Mouse (Mus musculus) stomach, postnatal 0 days (tissue): ENCODE data around the gene Cfap299. TPM values are rescaled to one million over a fixed set of nuclear protein-coding genes. Genes with fewer than 3 reads are reported as not detected.

Experiments used
- ATAC-seq: fragments of 200-750 bp; cut with Nextera tagmentation; 2 replicates; pipeline ENCODE4 v1.8.0; 2017; ENCODE audit not compliant: low FRiP score, low TSS enrichment
- DNase-seq: peaks from one replicate; pipeline ENCODE4 v3.0.0-alpha.2; 2016; ENCODE audit warnings: low spot score
- H3K27ac ChIP-seq: fragments of 300-500 bp; sonication (generic); replicated peaks from 2 replicates; pipeline ENCODE4 v1.5.1; 2014; ENCODE audit warnings: mild to moderate bottlenecking, control low read depth
- H3K27me3 ChIP-seq: fragments of 300-500 bp; sonication (generic); 2 replicates; pipeline ENCODE4 v1.6.1; 2014; ENCODE audit warnings: low read length; ENCODE audit not compliant: control insufficient read depth, insufficient read depth
- H3K36me3 ChIP-seq: fragments of 300-500 bp; sonication (generic); 2 replicates; pipeline ENCODE4 v1.6.1; 2014; ENCODE audit warnings: low read length, mixed read lengths; ENCODE audit not compliant: control insufficient read depth, insufficient read depth
- H3K4me1 ChIP-seq: fragments of 300-500 bp; sonication (generic); replicated peaks from 2 replicates; pipeline ENCODE4 v1.6.1; 2014; ENCODE audit warnings: antibody characterized with exemption; ENCODE audit not compliant: control insufficient read depth, insufficient read depth
- H3K4me2 ChIP-seq: fragments of 300-500 bp; sonication (generic); replicated peaks from 2 replicates; pipeline ENCODE4 v1.6.1; 2014; ENCODE audit warnings: low read depth, mild to moderate bottlenecking, control low read depth, moderate library complexity
- H3K4me3 ChIP-seq: fragments of 300-500 bp; sonication (generic); 2 replicates; pipeline ENCODE4 v1.5.1; 2014; ENCODE audit warnings: low read depth, low read length, control low read depth
- H3K9ac ChIP-seq: fragments of 300-500 bp; sonication (generic); 2 replicates; pipeline ENCODE4 v1.6.1; 2014; ENCODE audit warnings: mild to moderate bottlenecking, low read length, control low read depth, mixed read lengths
- H3K9me3 ChIP-seq: fragments of 300-500 bp; sonication (generic); 2 replicates; pipeline ENCODE4 v1.6.1; 2016; ENCODE audit warnings: low read length; ENCODE audit not compliant: control insufficient read depth
- CTCF ChIP-seq: IDR thresholded peaks from 2 replicates; pipeline ENCODE4 v1.5.1; 2016; ENCODE audit warnings: antibody characterized with exemption, low read depth, mild to moderate bottlenecking, moderate library complexity
- EP300 ChIP-seq: optimal IDR thresholded peaks from 2 replicates; pipeline ENCODE3; 2016; ENCODE audit warnings: antibody characterized with exemption
- WGBS: fragments of 180-500 bp; shearing (Covaris S2); extraction: QIAGEN DNeasy Blood & Tissue Kit; methylation state at CpG from one replicate; pipeline ENCODE4 v1.1.7; 2014; 5-methylcytosine and 5-hydroxymethylcytosine counted together
- polyA plus RNA-seq: library from polyadenylated mRNA; unstranded; fragments of >200 nt; fragmentation: Nextera tagmentation; extraction: Ambion mirVana; gene quantifications from 2 replicates; pipeline ENCODE4 v1.2.1, GENCODE M21; 2015

Gene Cfap299
- polyA plus RNA-seq, 1 experiment from 2014 or later, result 0.18 TPM

DNA sequence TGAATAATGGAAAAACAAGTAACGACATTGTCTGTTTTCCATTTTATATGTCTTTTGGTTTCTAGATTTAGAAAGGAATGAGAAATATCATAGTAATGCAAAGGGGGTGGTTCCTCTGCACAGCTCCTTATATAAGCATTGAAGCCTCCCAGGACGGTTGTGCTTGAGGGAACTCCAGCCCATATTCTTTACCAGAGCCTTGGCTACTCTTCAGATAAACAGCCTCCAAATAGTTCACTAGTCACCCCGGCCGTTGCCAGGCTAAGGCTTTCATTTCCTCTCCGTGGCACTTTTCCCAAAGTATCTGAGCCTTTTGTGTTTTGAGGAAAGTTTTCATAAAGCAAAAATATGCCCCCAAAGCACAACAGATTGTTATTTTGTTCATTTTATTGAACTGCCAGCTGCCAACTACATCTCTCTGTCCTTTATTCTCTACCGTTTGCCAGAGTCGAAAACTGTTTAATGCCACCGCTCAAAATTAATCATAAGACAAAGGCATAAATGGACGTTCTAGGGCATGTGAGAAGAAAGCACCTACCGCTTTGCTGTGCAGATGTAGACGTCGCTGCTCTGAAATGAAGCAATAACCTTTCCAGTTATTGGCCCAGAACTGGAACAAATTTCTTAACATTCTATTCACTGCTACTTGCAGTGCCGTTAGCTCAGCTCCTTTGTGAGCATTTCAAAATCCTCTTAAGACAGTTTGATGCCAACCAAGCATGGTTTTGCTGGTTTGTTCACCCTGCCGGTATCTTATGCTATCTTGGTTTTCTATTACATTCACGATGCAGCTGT is 433.0 kb downstream of the Cfap299 start:
- Histone ChIP-seq H3K27ac (no peak overlapping the region), H3K4me3 (no peak overlapping the region), H3K36me3 (no peaks in the 10 kb centered on the region), H3K4me1 (no peaks in the 10 kb centered on the region), H3K9me3 (no peaks in the 10 kb centered on the region), H3K4me2 (no peak overlapping the region), H3K27me3 (no peaks in the 10 kb centered on the region), H3K9ac (no peak overlapping the region)
- TF ChIP-seq CTCF (no peak), EP300 (no peak)
- ATAC-seq (no peak), DNase-seq (no peak)
- 64% methylated on average over 15 of the region's 15 CpGs for WGBS

DNA sequence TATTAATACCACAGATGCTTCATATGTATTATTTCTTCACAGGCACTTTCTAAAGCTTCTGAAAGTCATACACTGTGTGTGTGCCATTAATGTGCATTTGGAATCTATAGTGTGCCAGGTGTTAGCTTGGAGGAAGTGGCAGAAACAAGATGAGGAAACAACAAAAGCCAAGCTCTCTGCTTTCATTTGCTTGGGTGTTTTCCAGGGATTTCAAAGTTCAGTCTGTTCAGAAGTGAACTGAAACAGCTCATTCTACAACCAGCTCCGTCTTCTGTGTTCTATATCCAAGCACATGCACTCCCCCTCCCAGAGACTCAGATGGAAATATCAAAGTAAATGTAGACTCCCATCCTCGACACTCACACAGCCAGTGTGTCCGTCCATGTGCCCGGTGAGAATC is 449.5 kb downstream of the Cfap299 start:
- ATAC-seq, result no peak
- 72% methylated on average over 4 of the region's 4 CpGs for WGBS

DNA sequence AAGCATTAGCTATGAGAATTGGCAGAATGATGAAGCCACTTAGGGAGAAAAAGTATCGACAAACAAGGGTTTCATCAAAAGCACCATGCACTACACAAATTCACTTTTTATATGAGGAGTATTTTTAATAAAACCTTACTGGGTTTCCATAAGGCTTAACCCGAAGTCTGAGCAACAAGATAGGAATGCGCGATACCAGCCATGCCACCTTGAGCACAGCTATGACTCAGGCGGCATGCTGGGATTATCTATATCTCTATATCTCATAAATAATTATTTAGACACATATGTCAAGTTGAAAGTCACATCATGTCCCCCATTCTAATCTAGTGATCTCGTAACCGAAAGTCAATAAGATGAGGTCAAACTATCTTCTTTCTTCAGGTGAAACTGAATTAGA is 453.0 kb downstream of the Cfap299 start:
- no peak for ATAC-seq
- no peak overlapping the region for H3K27ac ChIP-seq
- no peak overlapping the region for H3K4me3 ChIP-seq
- no peak overlapping the region for H3K9ac ChIP-seq
- no peak overlapping the region for H3K4me2 ChIP-seq
- no peaks in the 10 kb centered on the region for H3K27me3 ChIP-seq
- WGBS, result 81% methylated on average over 7 of the region's 7 CpGs
- DNase-seq, result no peak
- H3K9me3 ChIP-seq, result no peaks in the 10 kb centered on the region
- H3K4me1 ChIP-seq, result no peaks in the 10 kb centered on the region
- H3K36me3 ChIP-seq, result no peaks in the 10 kb centered on the region
- TF ChIP-seq CTCF (no peak), EP300 (no peak)

More for the DNA sequence above, 449.5 kb downstream of the Cfap299 start:
- H3K4me3 ChIP-seq, result no peak overlapping the region
- no peak overlapping the region for H3K9ac ChIP-seq
- H3K27ac ChIP-seq, result no peak overlapping the region
- DNase-seq, result no peak
- no peak for TF ChIP-seq CTCF
- TF ChIP-seq EP300, result no peak
- no peaks in the 10 kb centered on the region for H3K9me3 ChIP-seq
- no peaks in the 10 kb centered on the region for H3K27me3 ChIP-seq
- H3K4me2 ChIP-seq, result no peak overlapping the region
- H3K36me3 ChIP-seq, result no peaks in the 10 kb centered on the region
- no peaks in the 10 kb centered on the region for H3K4me1 ChIP-seq

DNA sequence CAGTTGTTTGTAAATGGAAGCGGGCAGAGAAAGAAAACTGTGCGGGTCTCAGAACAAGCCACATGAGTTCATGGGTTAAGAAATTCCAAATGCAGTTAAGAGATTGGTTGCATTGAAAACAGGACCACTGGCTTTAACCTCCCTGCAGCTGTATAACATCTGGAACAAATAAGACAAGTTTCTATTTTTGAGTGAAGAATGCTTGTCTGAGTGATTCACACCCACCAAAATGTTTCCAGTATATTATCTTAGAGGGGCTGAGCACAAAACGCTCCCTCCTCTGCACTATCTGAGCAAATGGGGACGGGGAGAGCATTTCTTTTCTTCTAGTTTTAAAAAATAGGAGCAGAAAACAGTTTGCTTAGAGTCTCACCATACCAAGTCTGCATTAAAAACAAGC is 458.6 kb downstream of the Cfap299 start:
- no peak for TF ChIP-seq EP300
- no peak for TF ChIP-seq CTCF
- no peaks in the 10 kb centered on the region for H3K36me3 ChIP-seq
- H3K27me3 ChIP-seq, result no peaks in the 10 kb centered on the region
- H3K4me1 ChIP-seq, result no peaks in the 10 kb centered on the region
- WGBS, result 58% methylated on average over 4 of the region's 4 CpGs
- H3K9me3 ChIP-seq, result no peaks in the 10 kb centered on the region
- no peak overlapping the region for H3K27ac ChIP-seq
- ATAC-seq (no peak), DNase-seq (no peak)
- H3K9ac ChIP-seq, result no peak overlapping the region
- H3K4me3 ChIP-seq, result no peak overlapping the region
- H3K4me2 ChIP-seq, result no peak overlapping the region

DNA sequence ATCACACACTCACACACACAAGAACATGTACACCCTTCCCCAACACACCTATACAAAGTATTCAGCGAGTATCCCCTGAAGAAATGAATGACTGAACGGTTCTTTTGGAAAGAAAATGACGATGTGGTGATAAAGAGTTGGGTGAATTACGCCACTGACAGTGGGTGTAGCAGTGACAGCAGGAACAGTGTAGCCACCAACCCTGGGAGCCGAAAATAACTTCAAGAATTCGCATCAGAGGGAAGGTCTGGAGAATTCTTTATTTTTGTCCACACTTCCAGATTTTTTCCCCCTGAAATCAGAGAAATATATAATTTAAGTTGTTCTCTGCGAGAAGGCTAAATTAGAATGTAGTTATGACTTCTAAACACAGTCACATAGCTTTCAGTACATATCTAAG is 459.5 kb downstream of the Cfap299 start:
- H3K9ac ChIP-seq, result no peak overlapping the region
- H3K9me3 ChIP-seq, result no peaks in the 10 kb centered on the region
- H3K36me3 ChIP-seq, result no peaks in the 10 kb centered on the region
- H3K27ac ChIP-seq, result no peak overlapping the region
- ATAC-seq, result no peak
- H3K4me2 ChIP-seq, result no peak overlapping the region
- H3K4me1 ChIP-seq, result no peaks in the 10 kb centered on the region
- TF ChIP-seq EP300 (no peak), CTCF (no peak)
- no peak for DNase-seq
- WGBS, result 87% methylated on average over 7 of the region's 7 CpGs
- H3K4me3 ChIP-seq, result no peak overlapping the region
- H3K27me3 ChIP-seq, result no peaks in the 10 kb centered on the region

DNA sequence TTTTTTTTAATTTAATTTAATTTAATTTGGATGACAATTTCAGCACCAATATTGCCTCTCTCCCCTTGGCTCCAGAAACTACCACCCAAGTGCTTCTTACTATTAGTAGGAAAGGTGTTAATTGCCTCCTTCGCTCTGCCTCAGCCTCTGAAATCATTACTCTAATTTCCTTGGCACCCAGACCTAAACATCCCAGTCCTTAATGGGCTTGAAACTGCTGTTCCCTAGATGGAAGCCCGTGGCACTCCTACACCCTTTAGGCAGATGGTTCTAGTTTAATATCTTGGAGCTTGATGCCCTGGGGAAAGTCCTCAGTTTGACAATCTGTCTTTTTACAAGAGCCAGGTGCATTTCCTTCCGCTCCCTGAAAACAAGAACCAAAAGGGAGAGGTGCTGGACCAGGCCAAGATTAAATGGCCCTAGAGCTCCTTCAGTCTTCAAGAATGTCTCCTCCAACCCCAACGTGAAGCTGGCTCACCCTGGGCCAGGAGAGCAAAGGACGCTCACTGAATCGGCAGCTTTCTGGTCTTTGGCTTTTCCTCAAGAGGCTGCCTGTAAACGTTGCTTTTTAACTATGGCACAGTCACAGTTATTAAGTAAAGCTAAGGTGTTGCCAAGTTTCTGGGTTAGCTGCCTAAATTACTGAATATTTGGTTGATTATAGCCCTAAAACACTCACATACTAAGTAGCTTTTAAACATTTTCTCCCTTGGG is 461.9 kb downstream of the Cfap299 start:
- Histone ChIP-seq H3K4me1 (no peaks in the 10 kb centered on the region), H3K27ac (no peak overlapping the region), H3K36me3 (no peaks in the 10 kb centered on the region), H3K4me2 (no peak overlapping the region), H3K27me3 (no peaks in the 10 kb centered on the region), H3K4me3 (no peak overlapping the region), H3K9me3 (no peaks in the 10 kb centered on the region), H3K9ac (no peak overlapping the region)
- no peak for DNase-seq
- WGBS, result 61% methylated on average over 7 of the region's 7 CpGs
- no peak for ATAC-seq
- no peak for TF ChIP-seq CTCF
- TF ChIP-seq EP300, result no peak
